Comparison of ENCODE assay signal across 8 mouse cellular contexts in the genomic region with DNA sequence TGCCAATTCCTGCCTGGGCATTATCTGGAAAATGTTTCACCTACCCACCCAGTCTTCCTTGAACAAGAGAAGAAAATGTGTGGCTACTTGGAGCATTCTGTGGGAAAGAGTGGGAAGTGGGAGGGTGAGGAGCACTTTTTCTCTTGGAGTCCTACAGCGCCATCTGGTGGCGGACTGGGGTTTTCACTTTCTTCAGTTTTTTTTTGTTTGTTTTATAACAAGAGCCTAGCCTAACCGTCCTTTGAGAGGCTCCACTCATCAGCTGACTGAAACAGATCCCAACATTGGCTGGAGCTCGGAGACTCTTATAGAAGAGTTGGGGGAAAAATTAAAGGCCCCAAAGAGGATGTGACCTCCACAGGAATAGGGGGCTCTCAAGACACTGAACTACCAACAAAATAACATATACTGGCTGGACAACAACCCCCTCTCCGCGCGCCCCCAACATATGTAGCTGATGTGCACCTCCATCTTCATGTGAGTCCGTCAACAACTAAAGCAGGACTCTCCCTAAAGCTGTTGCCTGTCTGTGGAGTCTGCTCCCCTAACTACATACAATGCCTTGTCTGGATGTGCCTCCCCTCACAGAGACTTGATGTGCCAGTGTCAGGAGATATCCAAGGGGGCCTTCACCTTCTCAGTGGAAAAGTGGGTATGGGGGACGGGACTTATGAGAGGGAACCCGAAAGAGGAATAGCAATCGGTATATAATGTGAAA. TPM values are rescaled to one million over a fixed set of nuclear protein-coding genes. Genes with fewer than 3 reads are reported as not detected.
DNase-seq lines count a peak whose midpoint lies in the region; ATAC-seq and TF ChIP-seq lines count a peak whose summit lies in the region.

No protein-coding gene starts in this region.

- no peaks in the 10 kb centered on the region for H3K4me1 ChIP-seq in kidney, embryonic 15.5 days
- H3K4me1 ChIP-seq in limb, embryonic 14.5 days (ENCODE audit: control insufficient read depth, insufficient read depth, low read length), result no peaks in the 10 kb centered on the region
- 0 out of 2 replicates have a peak, but pooled peaks cover 11% of the 10 kb centered on the region for H3K4me1 ChIP-seq in neural tube, embryonic 13.5 days (replicated peaks)

- H3K36me3 ChIP-seq in kidney, embryonic 15.5 days, result no peaks in the 10 kb centered on the region
- H3K36me3 ChIP-seq in limb, embryonic 14.5 days (ENCODE audit: control insufficient read depth, insufficient read depth, low read length), result no peaks in the 10 kb centered on the region
- no peaks in the 10 kb centered on the region for H3K36me3 ChIP-seq in neural tube, embryonic 13.5 days

- 51% methylated on average over 11 of the region's 11 CpGs for WGBS in kidney, embryonic 15.5 days
- 53% methylated on average over 11 of the region's 11 CpGs for WGBS in limb, embryonic 14.5 days
- WGBS in neural tube, embryonic 13.5 days, result 55% methylated on average over 11 of the region's 11 CpGs

- H3K27me3 ChIP-seq in kidney, embryonic 15.5 days, result peaks cover 28% of the 10 kb centered on the region
- H3K27me3 ChIP-seq in limb, embryonic 14.5 days (ENCODE audit: control insufficient read depth, insufficient read depth, low read length), result no peaks in the 10 kb centered on the region
- H3K27me3 ChIP-seq in neural tube, embryonic 13.5 days, result 0 out of 2 replicates have a peak, but pooled peaks cover 10% of the 10 kb centered on the region

- TF ChIP-seq POLR2A in limb, embryonic 14.5 days (IDR thresholded peaks at IDR 0.05; ENCODE audit: borderline replicate concordance, extremely low read depth, insufficient read depth, insufficient read length), result no peak

- no peak overlapping the region for H3K9ac ChIP-seq in kidney, embryonic 15.5 days
- H3K9ac ChIP-seq in limb, embryonic 14.5 days (ENCODE audit: low read depth, low read length, severe bottlenecking), result no peak overlapping the region
- H3K9ac ChIP-seq in neural tube, embryonic 13.5 days, result no peak overlapping the region

- H3K4me3 ChIP-seq in kidney, embryonic 15.5 days (replicated peaks), result no peak overlapping the region
- no peak overlapping the region for H3K4me3 ChIP-seq in limb, embryonic 14.5 days (replicated peaks; ENCODE audit: low read length)
- no peak overlapping the region for H3K4me3 ChIP-seq in neural tube, embryonic 13.5 days

- no peaks in the 10 kb centered on the region for H3K9me3 ChIP-seq in kidney, embryonic 15.5 days (replicated peaks)
- no peaks in the 10 kb centered on the region for H3K9me3 ChIP-seq in limb, embryonic 14.5 days (ENCODE audit: control insufficient read depth, low read length)
- no peaks in the 10 kb centered on the region for H3K9me3 ChIP-seq in neural tube, embryonic 13.5 days

- DNase-seq in spleen, adult 12 weeks (ENCODE audit: low spot score), result peak; percentile 13
- DNase-seq in spleen, postnatal 14 days (ENCODE audit: low spot score in 2 of 2), result no peak
- DNase-seq in cerebellum, postnatal 36 days, result peak; percentile 75 to 83
- peak; percentile 23 to 34 for DNase-seq in gastrocnemius, adult 8-10 months (ENCODE audit: low spot score in 2 of 2)
- peak; percentile 71 for DNase-seq in limb, embryonic 14.5 days (ENCODE audit: low spot score)
- DNase-seq in thymus, postnatal 0 days (ENCODE audit: low spot score), result peak; percentile 47

- no peak for ATAC-seq in kidney, embryonic 15.5 days (replicated peaks; ENCODE audit: low FRiP score)
- ATAC-seq in limb, embryonic 14.5 days (ENCODE audit: low FRiP score, low read depth), result 0 out of 2 replicates have a peak, but pooled peaks have one; percentile 44
- ATAC-seq in neural tube, embryonic 13.5 days (ENCODE audit: low read depth), result peak; percentile 61

- no peak overlapping the region for H3K27ac ChIP-seq in kidney, embryonic 15.5 days
- H3K27ac ChIP-seq in limb, embryonic 14.5 days (replicated peaks; ENCODE audit: low read depth, low read length), result no peak overlapping the region
- H3K27ac ChIP-seq in neural tube, embryonic 13.5 days (replicated peaks), result no peak overlapping the region

- H3K4me2 ChIP-seq in kidney, embryonic 15.5 days, result peak overlapping the region; percentile 28; the same call in 1 of the 2 replicates
- no peak overlapping the region for H3K4me2 ChIP-seq in limb, embryonic 14.5 days (replicated peaks; ENCODE audit: low read depth, low read length, severe bottlenecking)
- peak overlapping the region; percentile 33 for H3K4me2 ChIP-seq in neural tube, embryonic 13.5 days

RNA-seq across cellular contexts. Expression of gene Kcne1l, which starts 8.4 kb away (rescaled TPM):
- under 1 TPM in 3 of 4 experiments, not detected in 1; 0.15 to 0.49 (median 0.19) TPM for total RNA-seq in gastrocnemius, adult 8-10 months (2022)
- polyA plus RNA-seq in kidney, embryonic 15.5 days (2015; fragmentation: Nextera tagmentation; extraction: Ambion mirVana), result 18.8 and 19.5 TPM in 2 replicates
- polyA plus RNA-seq in limb, embryonic 14.5 days (2012; rRNA removed), result 70.5 and 87.0 TPM in 2 replicates
- polyA plus RNA-seq in limb, embryonic 14.5 days (2014; fragmentation: Nextera tagmentation; extraction: Ambion mirVana), result 50.3 and 63.1 TPM in 2 replicates
- 42.6 and 46.2 TPM in 2 replicates for polyA plus RNA-seq in neural tube, embryonic 13.5 days (2015; fragmentation: Nextera tagmentation; extraction: Ambion mirVana)
- polyA plus RNA-seq in thymus, postnatal 0 days (2015; fragmentation: Nextera tagmentation; extraction: Ambion mirVana), result 0.74 and 0.84 TPM in 2 replicates

Comparison
In these comparisons a context has a peak if more than half of its experiments do, and no peak if none do; other contexts are left out.
1. DNase-seq: peak in spleen, adult 12 weeks (single experiment), cerebellum, postnatal 36 days (2 of 2), gastrocnemius, adult 8-10 months (2 of 2), limb, embryonic 14.5 days (single experiment) and thymus, postnatal 0 days (single experiment); none in spleen, postnatal 14 days (0 of 2).
2. RNA of gene Kcne1l, which starts 8.4 kb away (polyA plus RNA-seq): 50.3 to 87.0 TPM in limb, embryonic 14.5 days, 42.6 to 46.2 TPM in neural tube, embryonic 13.5 days and 18.8 to 19.5 TPM in kidney, embryonic 15.5 days; 0.74 to 0.84 TPM in thymus, postnatal 0 days; every median in the first group is over 10 times any median in the second.